Mouse (Mus musculus) lung, postnatal 0 days (tissue): Measurements from ENCODE around the gene Vash2. TPM values are rescaled to one million over a fixed set of nuclear protein-coding genes. Genes with fewer than 3 reads are reported as not detected.

ENCODE experiments used
- ATAC-seq: fragments of 200-750 bp; cut with Nextera tagmentation; 2 replicates; pipeline ENCODE4 v1.8.0; 2017; ENCODE audit warnings: moderate library complexity
- DNase-seq: peaks from one replicate; pipeline ENCODE4 v3.0.0-alpha.2; 2016; ENCODE audit warnings: low spot score
- H3K27ac ChIP-seq: fragments of 300-500 bp; sonication (generic); 2 replicates; pipeline ENCODE4 v1.5.1; 2014; ENCODE audit warnings: antibody characterized with exemption, mild to moderate bottlenecking, low read length, mixed read lengths
- H3K27me3 ChIP-seq: fragments of 300-500 bp; sonication (generic); replicated peaks from 2 replicates; pipeline ENCODE4 v1.6.1; 2014; ENCODE audit warnings: low read length, mixed read lengths; ENCODE audit not compliant: insufficient read depth
- H3K36me3 ChIP-seq: fragments of 300-500 bp; sonication (generic); 2 replicates; pipeline ENCODE4 v1.6.1; 2014; ENCODE audit warnings: low read length, mixed read lengths; ENCODE audit not compliant: insufficient read depth
- H3K4me1 ChIP-seq: fragments of 300-500 bp; sonication (generic); 2 replicates; pipeline ENCODE4 v1.6.1; 2014; ENCODE audit warnings: antibody characterized with exemption, low read depth, low read length, mixed read lengths; ENCODE audit not compliant: insufficient read depth
- H3K4me2 ChIP-seq: fragments of 300-500 bp; sonication (generic); replicated peaks from 2 replicates; pipeline ENCODE4 v1.6.1; 2014; ENCODE audit warnings: low read depth, mild to moderate bottlenecking, low read length, moderate library complexity, mixed read lengths
- H3K4me3 ChIP-seq: fragments of 300-500 bp; sonication (generic); 2 replicates; pipeline ENCODE4 v1.5.1; 2014; ENCODE audit warnings: low read depth, low read length
- H3K9ac ChIP-seq: fragments of 300-500 bp; sonication (generic); replicated peaks from 2 replicates; pipeline ENCODE4 v1.6.1; 2014; ENCODE audit warnings: low read depth, mild to moderate bottlenecking
- H3K9me3 ChIP-seq: fragments of 300-500 bp; sonication (generic); 2 replicates; pipeline ENCODE4 v1.6.1; 2016; ENCODE audit warnings: low read length, mixed read lengths
- CTCF ChIP-seq: IDR thresholded peaks from 2 replicates; pipeline ENCODE4 v1.5.1; 2016; ENCODE audit warnings: antibody characterized with exemption, mild to moderate bottlenecking
- EP300 ChIP-seq: IDR thresholded peaks from 2 replicates; pipeline ENCODE4 v1.6.1; 2016; ENCODE audit warnings: antibody characterized with exemption, mild to moderate bottlenecking, control low read depth
- WGBS: fragments of 180-500 bp; shearing (Covaris S2); extraction: QIAGEN DNeasy Blood & Tissue Kit; methylation state at CpG from one replicate; pipeline ENCODE4 v1.1.7; 2014; 5-methylcytosine and 5-hydroxymethylcytosine counted together
- polyA plus RNA-seq: library from polyadenylated mRNA; unstranded; fragments of >200 nt; fragmentation: Nextera tagmentation; extraction: Ambion mirVana; gene quantifications from 2 replicates; pipeline ENCODE4 v1.2.1, GENCODE M21; 2015

Gene Vash2
- polyA plus RNA-seq, 1 experiment from 2014 or later, result 4.2 TPM

GRCm38 (mm10) chr1:190951014-190951413 lies 28.1 kb downstream of the Vash2 start:
- no peak overlapping the region for H3K4me3 ChIP-seq
- ATAC-seq (no peak), DNase-seq (no peak)
- H3K36me3 ChIP-seq, result peaks cover 5% of the 10 kb centered on the region; the same call in 1 of the 2 replicates
- no peaks in the 10 kb centered on the region for H3K4me1 ChIP-seq
- WGBS, result 78% methylated on average over 5 of the region's 5 CpGs
- H3K27me3 ChIP-seq, result no peaks in the 10 kb centered on the region
- TF ChIP-seq CTCF (no peak), EP300 (no peak)
- H3K27ac ChIP-seq, result no peak overlapping the region
- no peak overlapping the region for H3K4me2 ChIP-seq
- H3K9ac ChIP-seq, result no peak overlapping the region
- H3K9me3 ChIP-seq, result no peaks in the 10 kb centered on the region

DNA sequence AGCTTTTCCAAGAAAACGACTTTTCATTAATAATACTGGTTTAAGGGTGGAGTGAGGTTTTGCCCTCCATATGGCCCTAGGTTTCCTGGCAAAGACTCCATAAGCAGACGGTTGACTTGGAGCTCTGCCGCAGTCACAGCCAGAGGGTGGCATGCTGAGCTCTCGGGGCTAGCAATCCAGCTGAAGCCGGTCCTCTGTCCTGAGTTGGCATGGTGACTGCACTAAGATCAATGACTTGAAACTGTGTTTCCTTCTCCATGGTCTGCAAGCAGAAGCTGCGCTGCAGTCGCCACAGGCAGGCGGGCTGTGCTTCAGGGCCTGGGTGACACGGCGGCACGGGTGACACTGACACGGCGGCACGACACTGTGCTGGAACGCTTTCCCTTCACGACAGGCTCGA lies 30.2 kb downstream of the Vash2 start:
- ATAC-seq, result no peak
- H3K9ac ChIP-seq, result no peak overlapping the region
- TF ChIP-seq CTCF, result no peak
- no peak for TF ChIP-seq EP300
- no peaks in the 10 kb centered on the region for H3K4me1 ChIP-seq
- H3K4me3 ChIP-seq, result no peak overlapping the region
- H3K27ac ChIP-seq, result no peak overlapping the region
- no peak overlapping the region for H3K4me2 ChIP-seq
- 91% methylated on average over 17 of the region's 17 CpGs for WGBS
- peaks cover 5% of the 10 kb centered on the region; the same call in 1 of the 2 replicates for H3K36me3 ChIP-seq
- H3K9me3 ChIP-seq, result no peaks in the 10 kb centered on the region
- no peaks in the 10 kb centered on the region for H3K27me3 ChIP-seq
- DNase-seq, result no peak

DNA sequence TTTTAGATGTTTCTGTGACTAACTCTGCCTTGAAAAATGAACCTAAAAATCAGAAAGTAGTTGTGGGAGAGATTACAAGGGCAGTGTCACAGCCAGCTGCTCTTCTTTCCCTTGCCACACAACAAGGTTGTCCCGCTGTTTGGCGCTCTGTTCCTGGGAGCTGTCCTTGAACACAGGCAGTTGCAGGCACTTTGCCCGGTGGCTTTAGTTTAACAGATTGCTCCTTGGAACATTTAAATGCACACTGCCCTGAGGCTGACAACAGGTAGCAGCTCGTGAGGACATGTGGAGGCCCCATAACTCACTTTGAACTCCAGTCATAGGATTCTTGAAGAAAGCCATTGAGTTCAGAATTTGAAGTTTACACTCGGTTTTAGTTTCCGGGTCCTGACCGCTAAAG lies 30.7 kb downstream of the Vash2 start:
- no peak for ATAC-seq
- WGBS, result 80% methylated on average over 7 of the region's 7 CpGs
- H3K27ac ChIP-seq, result no peak overlapping the region
- H3K4me2 ChIP-seq, result no peak overlapping the region
- no peaks in the 10 kb centered on the region for H3K27me3 ChIP-seq
- H3K9me3 ChIP-seq, result no peaks in the 10 kb centered on the region
- no peak for DNase-seq
- no peak overlapping the region for H3K4me3 ChIP-seq
- no peak overlapping the region for H3K9ac ChIP-seq
- H3K36me3 ChIP-seq, result peaks cover 5% of the 10 kb centered on the region; the same call in 1 of the 2 replicates
- no peaks in the 10 kb centered on the region for H3K4me1 ChIP-seq
- TF ChIP-seq CTCF (no peak), EP300 (no peak)

DNA sequence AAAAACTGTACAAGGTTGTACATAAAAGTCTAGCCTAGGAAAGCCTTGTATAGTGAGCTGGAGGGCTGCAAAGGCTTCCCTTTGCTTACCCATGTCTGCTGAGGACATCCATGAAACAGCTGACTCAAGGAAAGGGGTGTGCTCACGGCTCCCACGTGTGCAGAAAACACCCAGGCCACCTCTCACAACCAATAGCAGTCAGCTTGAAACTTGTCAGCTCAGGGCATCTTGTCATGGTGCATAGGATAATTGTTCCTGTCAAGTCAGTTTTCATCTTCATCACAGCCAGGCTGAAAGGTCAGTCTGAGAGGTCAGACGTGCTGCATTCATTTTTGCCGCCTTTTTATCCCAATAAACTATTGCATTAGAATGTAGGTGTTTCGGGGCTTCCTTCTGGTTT lies 31.1 kb downstream of the Vash2 start:
- no peak overlapping the region for H3K9ac ChIP-seq
- H3K27ac ChIP-seq, result no peak overlapping the region
- no peaks in the 10 kb centered on the region for H3K9me3 ChIP-seq
- H3K4me3 ChIP-seq, result no peak overlapping the region
- no peaks in the 10 kb centered on the region for H3K4me1 ChIP-seq
- H3K4me2 ChIP-seq, result no peak overlapping the region
- WGBS, result 84% methylated on average over 5 of the region's 5 CpGs
- TF ChIP-seq EP300 (no peak), CTCF (no peak)
- H3K27me3 ChIP-seq, result no peaks in the 10 kb centered on the region
- DNase-seq, result no peak
- ATAC-seq, result no peak
- peaks cover 8% of the 10 kb centered on the region; the same call in 1 of the 2 replicates for H3K36me3 ChIP-seq

DNA sequence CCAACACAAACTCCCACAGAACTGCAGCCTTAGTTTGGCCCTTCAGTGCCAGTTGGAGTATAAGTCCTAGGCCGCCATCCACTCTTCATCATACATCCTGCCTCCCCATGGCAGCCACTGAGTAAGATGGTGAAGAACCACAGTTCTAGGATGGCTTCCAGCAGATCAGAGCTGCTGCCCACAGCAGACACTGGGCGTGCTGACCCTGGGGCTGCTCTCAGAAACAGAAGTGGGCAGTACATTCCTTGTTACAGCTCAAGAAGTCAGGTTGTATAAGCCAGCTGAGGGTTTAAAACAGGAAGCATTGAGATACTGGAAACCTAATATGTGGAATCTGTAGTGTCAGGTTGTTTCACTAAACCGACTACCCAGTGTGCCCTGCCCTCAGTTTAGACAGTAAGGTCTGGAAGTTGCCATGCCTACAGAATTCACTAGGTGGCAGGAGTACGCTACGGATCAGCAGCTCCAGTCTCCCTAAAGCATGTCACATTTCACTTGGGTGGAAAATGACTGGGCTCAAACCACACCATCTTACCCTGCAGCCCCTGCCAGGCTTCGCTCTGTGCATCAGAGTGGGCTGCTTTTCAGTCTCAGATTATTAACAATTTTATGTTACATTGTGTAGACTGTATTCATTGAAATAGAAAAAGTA lies 34.9 kb downstream of the Vash2 start:
- Histone ChIP-seq H3K27ac (no peak overlapping the region), H3K27me3 (no peaks in the 10 kb centered on the region), H3K9me3 (no peaks in the 10 kb centered on the region), H3K4me1 (no peaks in the 10 kb centered on the region), H3K4me3 (no peak overlapping the region), H3K9ac (no peak overlapping the region), H3K36me3 (peaks cover 43% of the 10 kb centered on the region), H3K4me2 (no peak overlapping the region)
- DNase-seq (peak; percentile 78), ATAC-seq (peak; percentile 81)
- WGBS, result 49% methylated on average over 6 of the region's 6 CpGs
- TF ChIP-seq CTCF, result peak; percentile 92
- TF ChIP-seq EP300, result no peak

GRCm38 (mm10) chr1:190939803-190940202 lies 39.3 kb downstream of the Vash2 start:
- Histone ChIP-seq H3K27ac (no peak overlapping the region), H3K4me2 (no peak overlapping the region), H3K4me1 (no peaks in the 10 kb centered on the region), H3K27me3 (no peaks in the 10 kb centered on the region), H3K9ac (no peak overlapping the region), H3K36me3 (peaks cover 62% of the 10 kb centered on the region), H3K4me3 (no peak overlapping the region), H3K9me3 (no peaks in the 10 kb centered on the region)
- TF ChIP-seq EP300, result no peak
- TF ChIP-seq CTCF, result no peak
- ATAC-seq (no peak), DNase-seq (no peak)
- 88% methylated on average over 7 of the region's 7 CpGs for WGBS

DNA sequence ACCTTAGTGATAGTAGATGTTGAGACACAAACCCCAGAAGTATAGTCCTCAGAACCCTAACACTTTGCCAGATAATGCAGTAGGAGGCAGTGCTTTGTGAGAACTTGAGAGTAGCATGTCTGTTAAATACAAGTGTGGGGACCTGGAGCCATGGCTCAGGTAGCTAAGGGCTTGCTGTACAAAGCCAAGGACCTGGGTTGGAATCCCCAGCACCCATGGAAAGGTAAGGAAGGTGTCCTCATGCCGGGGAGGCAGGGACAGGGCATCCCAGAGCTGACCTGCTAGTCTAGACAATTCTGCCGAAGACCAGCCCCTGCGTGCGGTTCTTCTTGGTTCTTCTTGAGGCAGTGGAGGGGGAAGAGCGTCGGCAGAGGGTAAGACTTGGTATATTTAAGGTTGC lies 48.9 kb downstream of the Vash2 start:
- ATAC-seq (no peak), DNase-seq (no peak)
- WGBS, result 65% methylated on average over 6 of the region's 6 CpGs
- peaks cover 7% of the 10 kb centered on the region; the same call in 1 of the 2 replicates for H3K36me3 ChIP-seq
- no peak overlapping the region for H3K4me2 ChIP-seq
- TF ChIP-seq CTCF (no peak), EP300 (no peak)
- no peaks in the 10 kb centered on the region for H3K4me1 ChIP-seq
- H3K9ac ChIP-seq, result no peak overlapping the region
- H3K4me3 ChIP-seq, result no peak overlapping the region
- no peaks in the 10 kb centered on the region for H3K27me3 ChIP-seq
- H3K9me3 ChIP-seq, result no peaks in the 10 kb centered on the region
- H3K27ac ChIP-seq, result no peak overlapping the region
